Mouse (Mus musculus) bone marrow, adult 2 months (tissue): Measurements from ENCODE around the gene Scml4.

Source experiments
- CTCF ChIP-seq: fragments of 200-500 bp; IDR thresholded peaks from 2 replicates; pipeline ENCODE4 v1.5.1; 2011; ENCODE audit warnings: low read length, control low read depth; ENCODE audit not compliant: control insufficient read depth, insufficient read depth
- POLR2A ChIP-seq: fragments of 200-500 bp; IDR thresholded peaks from 2 replicates; pipeline ENCODE4 v1.6.1; 2011; ENCODE audit warnings: low read depth, mild to moderate bottlenecking, control low read depth, low read length, borderline replicate concordance; ENCODE audit not compliant: control insufficient read depth

DNA sequence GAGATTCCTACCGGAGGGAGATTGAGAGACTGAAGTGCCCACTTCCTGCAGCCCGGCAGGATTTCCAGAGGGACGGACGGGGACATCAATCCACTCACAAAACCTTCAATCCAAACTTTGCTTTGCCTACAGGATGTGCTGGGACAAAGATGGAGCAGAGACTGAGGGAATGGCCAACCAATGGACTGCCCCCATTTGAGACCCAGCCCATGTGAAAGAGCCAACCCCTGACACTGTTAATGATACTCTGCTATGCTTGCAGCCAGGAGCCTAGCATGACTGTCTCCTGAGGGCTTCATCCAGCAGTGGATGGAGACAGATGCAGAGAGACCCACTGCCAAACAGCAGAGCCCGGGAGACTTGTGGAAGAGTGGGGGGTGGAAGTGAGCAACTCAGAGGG is 19.5 kb downstream of the Scml4 start:
- TF ChIP-seq POLR2A, result no peak
- TF ChIP-seq CTCF, result no peak
